Mouse (Mus musculus) urinary bladder, postnatal 10 days (tissue): Measurements from ENCODE around the gene Trat1.

Source experiments
- DNase-seq: peaks from one replicate; pipeline ENCODE4 v3.0.0; 2022; ENCODE audit warnings: low spot score

Gene Trat1

GRCm38 (mm10) chr16:48719679-48720078 is 52.1 kb downstream of the Trat1 start:
- DNase-seq: no peak

- DNase-seq: no peak
Observed at GRCm38 (mm10) chr16:48716343-48716742, 55.5 kb downstream of the Trat1 start.

- no peak for DNase-seq
Observed at GRCm38 (mm10) chr16:48701896-48702295, 69.9 kb downstream of the Trat1 start.
